Mouse (Mus musculus): ENCODE results near the gene Rtn4. TPM values are rescaled to one million over a fixed set of nuclear protein-coding genes. Genes with fewer than 3 reads are reported as not detected.

The Rtn4 gene
- polyA plus RNA-seq, 1 experiment: 110 TPM

GRCm38 (mm10) chr11:29765063-29765462 lies 72.3 kb downstream of the Rtn4 start:
- DNase-seq (ENCODE audit: low read depth): no peak

GRCm38 (mm10) chr11:29766313-29766982 lies 73.7 kb downstream of the Rtn4 start:
- no peak for DNase-seq (ENCODE audit: low read depth)

- DNase-seq (ENCODE audit: low read depth): no peak
These were observed 75.8 kb downstream of the Rtn4 start for GRCm38 (mm10) chr11:29768523-29768922.

GRCm38 (mm10) chr11:29770666-29771400 lies 78.1 kb downstream of the Rtn4 start:
- no peak for DNase-seq (ENCODE audit: low read depth)

- DNase-seq (ENCODE audit: low read depth): no peak
These were observed 79.5 kb downstream of the Rtn4 start for GRCm38 (mm10) chr11:29772279-29772678.

- no peak for DNase-seq (ENCODE audit: low read depth)
These were observed 81.5 kb downstream of the Rtn4 start for GRCm38 (mm10) chr11:29774296-29774695.

GRCm38 (mm10) chr11:29774760-29775159 lies 82.0 kb downstream of the Rtn4 start:
- no peak for DNase-seq (ENCODE audit: low read depth)

GRCm38 (mm10) chr11:29777964-29778363 lies 85.2 kb downstream of the Rtn4 start:
- DNase-seq (ENCODE audit: low read depth): no peak

- DNase-seq (ENCODE audit: low read depth): no peak
These were observed 86.2 kb downstream of the Rtn4 start for GRCm38 (mm10) chr11:29778936-29779335.

- no peak for DNase-seq (ENCODE audit: low read depth)
These were observed 86.8 kb downstream of the Rtn4 start for GRCm38 (mm10) chr11:29779409-29780026.

- no peak for DNase-seq (ENCODE audit: low read depth)
These were observed 94.0 kb downstream of the Rtn4 start for GRCm38 (mm10) chr11:29786583-29787219.

GRCm38 (mm10) chr11:29787473-29787872 lies 94.7 kb downstream of the Rtn4 start:
- DNase-seq (ENCODE audit: low read depth): no peak

GRCm38 (mm10) chr11:29788499-29788898 lies 95.8 kb downstream of the Rtn4 start:
- DNase-seq (ENCODE audit: low read depth): no peak

- no peak for DNase-seq (ENCODE audit: low read depth)
These were observed 96.3 kb downstream of the Rtn4 start for GRCm38 (mm10) chr11:29788921-29789638.

- DNase-seq (ENCODE audit: low read depth): peak; percentile 66
These were observed 98.0 kb downstream of the Rtn4 start for GRCm38 (mm10) chr11:29790796-29791195.

Other genes with a start within 250 kb of the Rtn4 start
- 3.8 and 6.8 TPM in 2 replicates for gene Prorsd1, start 177.9 kb upstream of the Rtn4 start, polyA plus RNA-seq (2012; rRNA removed)
- 11.1 and 12.3 TPM in 2 replicates for gene Mtif2, start 166.5 kb upstream of the Rtn4 start, polyA plus RNA-seq (2012; rRNA removed)
- 0.15 and 0.32 TPM in 2 replicates for gene Clhc1, start 145.0 kb upstream of the Rtn4 start, polyA plus RNA-seq (2012; rRNA removed)
- gene Rps27a, start 144.8 kb upstream of the Rtn4 start, polyA plus RNA-seq (2012; rRNA removed): 196 and 207 TPM in 2 replicates
- gene 4931440F15Rik, start 132.7 kb downstream of the Rtn4 start, polyA plus RNA-seq (2012; rRNA removed): 0.37 and 0.47 TPM in 2 replicates

Data from gonadal fat pad, adult 2 months (tissue).